Mouse (Mus musculus) granulocyte monocyte progenitor cell, adult 5-6 weeks (primary cell): ENCODE results near the gene Speer4d. TPM values are rescaled to one million over a fixed set of nuclear protein-coding genes. Genes with fewer than 3 reads are reported as not detected.
"Not testable (repeated sequence)": the region's sequence is repeated elsewhere in the genome, so short reads cannot be mapped to it uniquely, and the experiment has no call there.

Experiments used
- ATAC-seq: replicated peaks from 2 replicates; pipeline ENCODE4 v1.8.0; 2016; ENCODE audit warnings: mild to moderate bottlenecking, moderate TSS enrichment, inconsistent platforms; ENCODE audit not compliant: poor library complexity, severe bottlenecking
- total RNA-seq, 2 experiments: library from RNA; stranded (forward) in 1 of 2; stranded (reverse) in 1 of 2; fragments of 200-712, 200-1000 nt in 1 of 2; fragments of >200 nt in 1 of 2; fragmentation: Nextera tagmentation in 1 of 2; gene quantifications; 2 replicates each; pipeline ENCODE4 v1.2.3; 2014 to 2017

Gene Speer4d
- total RNA-seq, 2 experiments from 2014 or later = not detected

GRCm38 (mm10) chr5:15656959-15657358 is 38.1 kb downstream of the Speer4d start, which contains the start of gene 4930572O03Rik:
TSS of gene 4930572O03Rik (minus strand) at chr5:15657059.
- ATAC-seq = not testable (repeated sequence)

- ATAC-seq = not testable (repeated sequence)
Measured at GRCm38 (mm10) chr5:15663847-15664246, 45.0 kb downstream of the Speer4d start.

- not testable (repeated sequence) for ATAC-seq
Measured at GRCm38 (mm10) chr5:15670789-15671188, 51.9 kb downstream of the Speer4d start.

Other genes starting within 250 kb of the Speer4d start
- gene Gm21149, start 142.5 kb upstream of the Speer4d start, total RNA-seq (2014; fragmentation: Nextera tagmentation) = not detected in 2 replicates
- not detected in 2 replicates for gene Gm21149, start 142.5 kb upstream of the Speer4d start, total RNA-seq (2017)
- gene Gm21190, start 89.8 kb upstream of the Speer4d start, total RNA-seq (2014; fragmentation: Nextera tagmentation) = not detected in 2 replicates
- not detected in 2 replicates for gene Gm21190, start 89.8 kb upstream of the Speer4d start, total RNA-seq (2017)
- gene Gm21083, start 41.7 kb upstream of the Speer4d start, total RNA-seq (2014; fragmentation: Nextera tagmentation) = not detected in 2 replicates
- gene Gm21083, start 41.7 kb upstream of the Speer4d start, total RNA-seq (2017) = not detected in 2 replicates
- not detected in 2 replicates for gene 4930572O03Rik, start 38.0 kb downstream of the Speer4d start, total RNA-seq (2014; fragmentation: Nextera tagmentation)
- gene 4930572O03Rik, start 38.0 kb downstream of the Speer4d start, total RNA-seq (2017) = not detected in 2 replicates
- not detected in 2 replicates for gene Speer4c, start 95.2 kb downstream of the Speer4d start, total RNA-seq (2014; fragmentation: Nextera tagmentation)
- not detected in 2 replicates for gene Speer4c, start 95.2 kb downstream of the Speer4d start, total RNA-seq (2017)